Mouse (Mus musculus) liver (tissue): ENCODE data around the gene Caln1.
A peak's percentile ranks its signal among the peaks of the same experiment; 100 is the strongest.

Source experiments
- DNase-seq: peaks from one replicate; pipeline ENCODE4 v3.0.0-alpha.2; 2020; ENCODE audit warnings: mixed read lengths

The Caln1 gene

GRCm38 (mm10) chr5:130369237-130369636, at the start of gene Caln1:
Gene Caln1, plus strand, starts transcription at chr5:130369455.
- DNase-seq = no peak

GRCm38 (mm10) chr5:130319783-130320182, 49.5 kb upstream of the Caln1 start:
- DNase-seq = no peak

- DNase-seq = peak; percentile 11
Measured at GRCm38 (mm10) chr5:130320485-130320884, 48.8 kb upstream of the Caln1 start.

- no peak for DNase-seq
Measured at GRCm38 (mm10) chr5:130325486-130325885, 43.8 kb upstream of the Caln1 start.

- DNase-seq = no peak
Measured at GRCm38 (mm10) chr5:130327615-130328263, 41.5 kb upstream of the Caln1 start.

GRCm38 (mm10) chr5:130328366-130328765, 40.9 kb upstream of the Caln1 start:
- no peak for DNase-seq

- no peak for DNase-seq
Measured at GRCm38 (mm10) chr5:130329889-130330288, 39.4 kb upstream of the Caln1 start.

- DNase-seq = no peak
Measured at GRCm38 (mm10) chr5:130330801-130331200, 38.5 kb upstream of the Caln1 start.

GRCm38 (mm10) chr5:130331206-130331605, 38.0 kb upstream of the Caln1 start:
- no peak for DNase-seq

GRCm38 (mm10) chr5:130333566-130333965, 35.7 kb upstream of the Caln1 start:
- DNase-seq = no peak

GRCm38 (mm10) chr5:130333971-130334370, 35.3 kb upstream of the Caln1 start:
- DNase-seq = no peak

- no peak for DNase-seq
Measured at GRCm38 (mm10) chr5:130335462-130335861, 33.8 kb upstream of the Caln1 start.

- no peak for DNase-seq
Measured at GRCm38 (mm10) chr5:130340656-130341055, 28.6 kb upstream of the Caln1 start.

GRCm38 (mm10) chr5:130344999-130345398, 24.3 kb upstream of the Caln1 start:
- no peak for DNase-seq

- DNase-seq = no peak
Measured at GRCm38 (mm10) chr5:130345871-130346270, 23.4 kb upstream of the Caln1 start.

- DNase-seq = no peak
Measured at GRCm38 (mm10) chr5:130355223-130355622, 14.0 kb upstream of the Caln1 start.

- DNase-seq = no peak
Measured at GRCm38 (mm10) chr5:130363111-130363510, 6.1 kb upstream of the Caln1 start.

- DNase-seq = peak; percentile 20
Measured at GRCm38 (mm10) chr5:130363773-130364172, 5.5 kb upstream of the Caln1 start.

- DNase-seq = no peak
Measured at GRCm38 (mm10) chr5:130368236-130368635, 1.0 kb upstream of the Caln1 start.

- DNase-seq = no peak
Measured at GRCm38 (mm10) chr5:130375411-130375810, 6.2 kb downstream of the Caln1 start.

- no peak for DNase-seq
Measured at GRCm38 (mm10) chr5:130384222-130384912, 15.1 kb downstream of the Caln1 start, which contains the start of gene A330070K13Rik. Gene A330070K13Rik, minus strand, starts transcription at chr5:130384631.

GRCm38 (mm10) chr5:130386418-130386817, 17.2 kb downstream of the Caln1 start:
- DNase-seq = no peak

- no peak for DNase-seq
Measured at GRCm38 (mm10) chr5:130393618-130394355, 24.5 kb downstream of the Caln1 start.

GRCm38 (mm10) chr5:130394386-130394785, 25.1 kb downstream of the Caln1 start:
- no peak for DNase-seq
